Mouse (Mus musculus) erythroblast, embryonic 14.5 days (primary cell): ENCODE data around the gene Uhrf2. TPM values are rescaled to one million over a fixed set of nuclear protein-coding genes. Genes with fewer than 3 reads are reported as not detected.

Experiments
- H3K27me3 ChIP-seq: 2 replicates; pipeline ENCODE4 v1.6.1; 2012; ENCODE audit warnings: inconsistent platforms; ENCODE audit not compliant: control insufficient read depth
- H3K36me3 ChIP-seq: 2 replicates; pipeline ENCODE4 v1.6.1; 2012; ENCODE audit warnings: mild to moderate bottlenecking, inconsistent platforms; ENCODE audit not compliant: control insufficient read depth
- H3K4me1 ChIP-seq: 2 replicates; pipeline ENCODE4 v1.6.1; 2012; ENCODE audit warnings: inconsistent platforms; ENCODE audit not compliant: control insufficient read depth
- H3K4me3 ChIP-seq: replicated peaks from 2 replicates; pipeline ENCODE3; 2012; ENCODE audit warnings: moderate library complexity, mild to moderate bottlenecking, inconsistent platforms
- H3K9me3 ChIP-seq: 2 replicates; pipeline ENCODE4 v1.6.1; 2012; ENCODE audit warnings: low read length, inconsistent platforms, mixed read lengths; ENCODE audit not compliant: control insufficient read depth
- GATA1 ChIP-seq: IDR thresholded peaks from 2 replicates; pipeline ENCODE4 v1.6.1; 2012; ENCODE audit warnings: low read length, inconsistent platforms, mixed read lengths
- TAL1 ChIP-seq: IDR thresholded peaks from 3 replicates; pipeline ENCODE4 v1.6.1; 2012; ENCODE audit warnings: low read length, inconsistent platforms, mixed read lengths
- polyA plus RNA-seq: library from polyadenylated mRNA; stranded (reverse); fragments of >175 nt; gene quantifications from 2 replicates; pipeline ENCODE4 v1.2.3, GENCODE M21; 2012

Uhrf2 gene
- polyA plus RNA-seq, 1 experiment = 0.94 TPM

GRCm38 (mm10) chr19:30044630-30045029 is 14.3 kb downstream of the Uhrf2 start:
- peaks cover 4% of the 10 kb centered on the region; the same call in 1 of the 2 replicates for H3K9me3 ChIP-seq
- no peaks in the 10 kb centered on the region for H3K27me3 ChIP-seq
- TF ChIP-seq GATA1 = no peak
- TF ChIP-seq TAL1 = no peak
- H3K36me3 ChIP-seq = peaks cover 77% of the 10 kb centered on the region
- H3K4me3 ChIP-seq = no peak overlapping the region
- peaks cover 17% of the 10 kb centered on the region for H3K4me1 ChIP-seq

GRCm38 (mm10) chr19:30045857-30046256 is 15.5 kb downstream of the Uhrf2 start:
- TF ChIP-seq TAL1 (no peak), GATA1 (no peak)
- peaks cover 4% of the 10 kb centered on the region; the same call in 1 of the 2 replicates for H3K9me3 ChIP-seq
- peaks cover 28% of the 10 kb centered on the region for H3K4me1 ChIP-seq
- no peaks in the 10 kb centered on the region for H3K27me3 ChIP-seq
- peaks cover 79% of the 10 kb centered on the region for H3K36me3 ChIP-seq
- no peak overlapping the region for H3K4me3 ChIP-seq

DNA sequence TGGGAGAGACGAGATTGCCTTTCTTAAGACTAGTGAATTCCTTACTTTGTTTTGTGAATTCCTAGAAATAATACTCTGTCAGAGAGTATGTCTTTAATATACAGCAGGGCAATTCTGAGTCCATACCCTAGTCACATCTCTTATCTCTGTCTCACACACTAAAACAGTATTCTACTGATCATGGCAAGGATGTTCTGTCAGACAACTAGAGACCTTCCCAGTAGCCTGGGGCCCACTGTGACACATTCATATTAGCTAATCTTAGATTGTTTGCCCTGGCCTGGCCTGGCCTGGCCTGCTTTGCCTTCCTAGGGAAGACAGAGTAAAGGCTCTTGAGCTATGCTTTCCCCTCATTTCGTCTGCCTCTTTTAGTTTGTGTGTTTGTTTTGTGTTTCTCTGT is 20.3 kb downstream of the Uhrf2 start:
- Histone ChIP-seq H3K9me3 (peaks cover 4% of the 10 kb centered on the region; the same call in 1 of the 2 replicates), H3K27me3 (no peaks in the 10 kb centered on the region), H3K36me3 (peaks cover 60% of the 10 kb centered on the region), H3K4me1 (peaks cover 54% of the 10 kb centered on the region), H3K4me3 (peak overlapping the region; percentile 33)
- no peak for TF ChIP-seq GATA1
- no peak for TF ChIP-seq TAL1

GRCm38 (mm10) chr19:30051479-30051878 is 21.2 kb downstream of the Uhrf2 start:
- TF ChIP-seq GATA1 (no peak), TAL1 (no peak)
- no peak overlapping the region for H3K4me3 ChIP-seq
- peaks cover 4% of the 10 kb centered on the region; the same call in 1 of the 2 replicates for H3K9me3 ChIP-seq
- peaks cover 56% of the 10 kb centered on the region for H3K36me3 ChIP-seq
- no peaks in the 10 kb centered on the region for H3K27me3 ChIP-seq
- H3K4me1 ChIP-seq = peaks cover 54% of the 10 kb centered on the region

- Histone ChIP-seq H3K36me3 (peaks cover 51% of the 10 kb centered on the region), H3K27me3 (no peaks in the 10 kb centered on the region), H3K4me1 (peaks cover 43% of the 10 kb centered on the region), H3K9me3 (no peaks in the 10 kb centered on the region), H3K4me3 (no peak overlapping the region)
- no peak for TF ChIP-seq TAL1
- no peak for TF ChIP-seq GATA1
Measured at GRCm38 (mm10) chr19:30054218-30054617, 23.9 kb downstream of the Uhrf2 start.

GRCm38 (mm10) chr19:30065797-30066196 is 35.5 kb downstream of the Uhrf2 start:
- Histone ChIP-seq H3K4me3 (no peak overlapping the region), H3K9me3 (no peaks in the 10 kb centered on the region), H3K27me3 (no peaks in the 10 kb centered on the region), H3K4me1 (no peaks in the 10 kb centered on the region), H3K36me3 (peaks cover 57% of the 10 kb centered on the region)
- TF ChIP-seq GATA1 = no peak
- no peak for TF ChIP-seq TAL1

DNA sequence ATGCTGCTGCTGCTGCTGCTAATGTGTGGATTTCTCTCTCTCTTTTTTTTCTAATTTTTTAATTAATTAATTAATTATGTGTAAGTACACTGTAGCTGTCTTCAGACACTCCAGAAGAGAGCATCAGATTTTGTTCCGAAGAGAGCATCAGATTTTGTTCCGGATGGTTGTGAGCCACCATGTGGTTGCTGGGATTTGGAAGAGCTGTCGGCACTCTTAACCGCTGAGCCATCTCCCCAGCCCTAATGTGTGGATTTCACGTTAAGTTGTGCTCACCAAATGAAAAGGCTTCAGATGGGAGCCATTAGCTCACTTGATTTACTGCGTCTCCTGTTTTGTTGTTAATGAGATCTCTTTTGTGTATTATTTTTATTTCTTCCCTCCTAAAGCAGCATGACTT is 59.9 kb downstream of the Uhrf2 start:
- no peak for TF ChIP-seq TAL1
- no peak for TF ChIP-seq GATA1
- H3K9me3 ChIP-seq = no peaks in the 10 kb centered on the region
- H3K4me3 ChIP-seq = no peak overlapping the region
- no peaks in the 10 kb centered on the region for H3K4me1 ChIP-seq
- H3K36me3 ChIP-seq = peaks cover 96% of the 10 kb centered on the region
- H3K27me3 ChIP-seq = no peaks in the 10 kb centered on the region

DNA sequence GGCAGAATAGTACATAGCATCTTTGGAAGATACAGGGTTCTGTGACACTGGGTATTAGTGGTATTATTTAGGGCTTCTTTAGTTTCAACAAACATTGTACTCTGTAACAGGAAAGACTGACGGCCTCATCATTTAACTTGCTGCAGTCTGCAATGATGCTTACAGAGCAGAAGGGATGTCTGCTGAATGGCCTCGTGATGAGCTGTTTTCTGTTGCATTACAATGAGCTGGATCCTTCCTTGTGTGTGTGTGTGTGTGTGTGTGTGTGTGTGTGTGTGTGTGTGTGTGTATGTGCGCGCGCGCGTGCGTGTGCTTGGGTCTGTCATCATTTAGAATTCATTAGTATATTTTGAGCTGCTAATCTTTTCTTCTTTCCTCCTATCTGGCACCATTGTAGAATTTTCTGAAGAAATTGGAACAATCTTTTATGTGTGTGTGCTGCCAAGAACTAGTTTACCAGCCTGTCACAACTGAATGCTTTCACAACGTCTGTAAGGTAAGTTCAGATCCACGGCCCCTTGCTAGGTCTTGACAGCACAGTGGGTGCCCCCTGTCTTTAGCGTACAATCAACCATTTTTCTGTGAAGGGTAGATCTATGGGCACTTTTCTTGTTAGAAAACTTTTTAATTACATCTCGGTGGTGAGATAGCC is 61.5 kb downstream of the Uhrf2 start:
- H3K4me1 ChIP-seq = no peaks in the 10 kb centered on the region
- no peak overlapping the region for H3K4me3 ChIP-seq

DNA sequence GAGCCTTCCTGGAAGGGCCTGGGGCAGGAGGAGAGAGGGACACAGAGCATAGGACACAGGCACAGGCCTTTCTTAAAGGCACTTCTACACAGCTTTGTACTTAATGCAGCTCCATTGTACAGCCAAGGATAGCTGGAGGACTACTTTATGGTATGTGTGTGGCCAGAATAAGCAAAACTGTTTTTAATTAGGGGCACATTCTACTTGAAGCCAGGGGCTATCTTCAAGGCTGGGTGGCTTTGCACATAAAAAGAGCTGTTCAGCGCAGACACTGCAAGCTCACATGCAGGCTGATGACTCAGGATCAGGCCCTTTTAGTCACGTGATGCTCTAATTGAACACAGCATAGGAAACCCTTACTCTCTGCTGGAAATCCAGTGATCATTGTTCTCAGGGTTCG is 65.9 kb downstream of the Uhrf2 start:
- Histone ChIP-seq H3K36me3 (peaks cover 85% of the 10 kb centered on the region), H3K9me3 (peaks cover 22% of the 10 kb centered on the region), H3K4me3 (no peak overlapping the region), H3K4me1 (no peaks in the 10 kb centered on the region), H3K27me3 (no peaks in the 10 kb centered on the region)
- no peak for TF ChIP-seq TAL1
- TF ChIP-seq GATA1 = no peak

More for the DNA sequence above, 61.5 kb downstream of the Uhrf2 start:
- Histone ChIP-seq H3K27me3 (no peaks in the 10 kb centered on the region), H3K9me3 (no peaks in the 10 kb centered on the region), H3K36me3 (peaks cover 98% of the 10 kb centered on the region)
- TF ChIP-seq TAL1 (no peak), GATA1 (no peak)

- Histone ChIP-seq H3K4me1 (no peaks in the 10 kb centered on the region), H3K36me3 (peaks cover 77% of the 10 kb centered on the region), H3K4me3 (no peak overlapping the region), H3K9me3 (peaks cover 22% of the 10 kb centered on the region), H3K27me3 (no peaks in the 10 kb centered on the region)
- TF ChIP-seq GATA1 = no peak
- no peak for TF ChIP-seq TAL1
Measured at GRCm38 (mm10) chr19:30097039-30097438, 66.7 kb downstream of the Uhrf2 start.
